Mouse (Mus musculus): ENCODE results near the gene Gm7358. TPM values are rescaled to one million over a fixed set of nuclear protein-coding genes. Genes with fewer than 3 reads are reported as not detected.
"Not testable (repeated sequence)": the region's sequence is repeated elsewhere in the genome, so short reads cannot be mapped to it uniquely, and the experiment has no call there.

Gm7358 gene
- not detected in 2 replicates for polyA plus RNA-seq (2012; ENCODE audit: insufficient read depth, insufficient read length, low replicate concordance, missing spikeins)

DNA sequence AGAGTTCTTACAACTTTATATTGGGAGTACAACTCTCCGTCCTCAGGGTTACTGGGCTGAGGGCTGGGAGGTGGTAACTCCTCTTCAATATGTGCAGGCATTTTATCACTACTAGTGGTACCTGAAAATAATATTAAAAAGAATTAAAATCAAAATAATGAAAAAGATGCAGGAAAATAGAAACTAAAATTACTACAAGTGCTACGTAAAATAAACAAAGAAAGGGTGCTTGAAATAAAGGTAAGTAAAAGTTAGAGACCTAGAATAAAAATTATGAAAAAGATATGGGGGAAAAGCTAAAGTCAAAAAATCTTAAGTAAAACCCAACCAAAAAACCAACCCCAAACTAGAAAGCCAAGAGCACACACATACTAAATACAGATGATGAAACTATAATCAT, at the start of gene Gm7358:
TSS of gene Gm7358 (minus strand) at position 101 of the 400 bp plus-strand sequence.
- 100% methylated on average over 1 of the region's 2 CpGs for WGBS
- not testable (repeated sequence) for H3K4me1 ChIP-seq (ENCODE audit: control insufficient read depth, insufficient read depth, low read length)

DNA sequence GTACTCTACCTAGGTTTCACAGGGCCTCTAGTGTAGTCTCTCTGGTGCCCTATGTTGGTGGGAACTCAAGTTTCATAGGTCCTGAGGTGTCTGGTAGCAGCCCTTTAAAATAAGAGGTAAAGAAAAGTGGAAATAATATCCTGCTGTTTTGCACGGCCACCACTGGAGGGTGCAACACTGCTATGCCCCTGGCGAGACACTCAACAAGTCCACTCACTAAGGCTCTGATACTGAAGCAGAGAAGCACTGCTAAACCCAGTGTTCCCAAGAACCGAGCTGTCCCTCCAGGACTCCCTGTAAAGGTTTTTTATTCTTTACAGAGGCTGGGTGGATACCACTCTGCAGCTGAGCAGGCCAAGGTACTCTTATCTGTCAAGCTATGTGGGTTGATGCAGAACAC, 43.7 kb upstream of the Gm7358 start:
- WGBS, result 35% methylated on average over 3 of the region's 3 CpGs
- not testable (repeated sequence) for H3K4me1 ChIP-seq (ENCODE audit: control insufficient read depth, insufficient read depth, low read length); H3K4me3 ChIP-seq (ENCODE audit: insufficient read depth, low read depth, low read length); H3K27ac ChIP-seq (ENCODE audit: insufficient read depth, low read depth, low read length)

More for the DNA sequence above, at the start of gene Gm7358:
- H3K4me3 ChIP-seq (ENCODE audit: insufficient read depth, low read depth, low read length); H3K27ac ChIP-seq (ENCODE audit: insufficient read depth, low read depth, low read length): not testable (repeated sequence)

DNA sequence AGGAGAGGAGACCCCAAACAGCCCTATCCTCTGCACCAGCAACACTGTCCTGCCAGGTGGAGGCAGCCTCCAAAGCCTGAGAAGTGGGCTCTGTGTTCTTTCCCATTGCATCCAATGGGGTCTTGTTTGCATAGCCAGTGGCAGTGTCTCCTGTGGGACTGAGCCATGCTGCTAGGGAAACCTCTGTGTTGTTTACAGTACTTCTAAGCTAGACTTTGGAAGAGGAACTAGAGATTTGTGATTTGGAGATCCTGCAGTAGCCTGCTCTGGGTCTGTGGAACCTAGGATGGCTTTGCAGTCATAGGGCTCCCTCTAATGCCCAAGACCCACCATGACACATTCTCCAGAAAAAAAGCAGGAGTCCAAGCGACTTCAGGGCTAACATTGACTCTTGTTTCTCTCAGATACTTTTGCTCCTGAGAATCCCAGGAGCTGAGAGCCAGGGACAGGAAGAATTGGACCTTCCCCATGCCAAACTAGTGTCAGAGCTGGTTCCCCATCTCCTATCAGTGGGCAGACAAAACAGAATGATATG, 42.2 kb upstream of the Gm7358 start:
- WGBS, result 38% methylated on average over 1 of the region's 1 CpGs
- H3K4me1 ChIP-seq (ENCODE audit: control insufficient read depth, insufficient read depth, low read length); H3K27ac ChIP-seq (ENCODE audit: insufficient read depth, low read depth, low read length); H3K4me3 ChIP-seq (ENCODE audit: insufficient read depth, low read depth, low read length): not testable (repeated sequence)

DNA sequence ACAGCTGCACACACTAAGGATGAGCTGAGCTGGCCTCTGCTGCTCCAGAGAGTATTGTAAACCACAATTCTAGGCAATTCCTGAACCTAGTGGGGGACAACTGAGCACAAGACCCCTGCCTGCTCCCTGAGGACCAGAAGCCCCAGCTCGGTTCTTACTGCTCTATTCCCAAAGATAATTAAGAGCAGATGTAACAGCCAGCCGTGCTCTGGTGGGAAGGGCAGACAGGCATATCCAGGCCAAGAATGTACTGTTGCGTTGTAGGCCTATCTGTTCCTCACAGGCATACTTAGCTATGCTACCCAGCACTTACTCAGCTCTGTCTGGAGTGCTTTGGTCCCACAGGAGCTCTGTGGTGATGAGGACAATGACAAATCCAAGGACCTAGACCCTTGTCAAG, 40.6 kb upstream of the Gm7358 start:
- not testable (repeated sequence) for H3K4me1 ChIP-seq (ENCODE audit: control insufficient read depth, insufficient read depth, low read length); H3K27ac ChIP-seq (ENCODE audit: insufficient read depth, low read depth, low read length); H3K4me3 ChIP-seq (ENCODE audit: insufficient read depth, low read depth, low read length)
- WGBS, result 70% methylated on average over 3 of the region's 3 CpGs

DNA sequence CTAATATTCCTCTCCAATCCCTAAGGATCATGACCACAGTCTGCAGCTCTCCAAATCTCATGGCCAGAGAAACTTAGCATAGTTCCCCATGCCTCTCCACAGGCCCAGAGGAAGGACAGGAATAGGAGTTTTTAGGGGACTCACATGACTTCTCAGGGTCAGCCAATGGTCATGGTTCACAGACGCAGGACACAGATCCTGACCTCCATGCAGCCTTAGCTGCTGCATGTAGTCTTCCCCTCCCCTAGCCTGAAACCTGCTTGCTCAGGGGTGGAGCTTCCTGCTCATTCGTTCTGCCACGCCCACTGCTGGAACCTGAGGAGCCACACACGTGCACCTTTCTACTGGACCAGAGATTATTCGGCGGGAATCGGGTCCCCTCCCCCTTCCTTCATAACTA, 34.8 kb upstream of the Gm7358 start:
- H3K4me1 ChIP-seq (ENCODE audit: control insufficient read depth, insufficient read depth, low read length); H3K27ac ChIP-seq (ENCODE audit: insufficient read depth, low read depth, low read length): not testable (repeated sequence)
- WGBS, result 60% methylated on average over 4 of the region's 7 CpGs

DNA sequence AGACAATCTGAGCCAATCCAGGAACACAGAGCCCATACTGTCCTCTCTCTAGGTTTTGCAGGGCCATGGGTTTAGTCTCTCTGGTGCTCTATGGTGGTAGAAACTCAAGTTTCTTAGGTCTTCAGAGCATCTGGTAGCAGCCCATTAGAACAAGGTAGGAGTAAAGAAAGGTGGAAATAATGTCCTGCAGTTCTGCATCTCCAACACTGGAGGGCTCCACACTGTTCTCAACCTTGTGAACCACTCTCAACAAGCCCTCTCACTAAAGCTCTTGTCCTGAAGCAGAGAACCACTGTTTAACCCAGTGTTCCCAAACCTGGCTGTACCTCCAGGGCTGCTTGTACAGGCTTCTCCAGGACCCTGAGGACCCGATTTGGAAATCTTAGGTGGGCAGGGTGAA, 27.3 kb upstream of the Gm7358 start:
- WGBS, result 11% methylated on average over 1 of the region's 1 CpGs
- H3K4me3 ChIP-seq (ENCODE audit: insufficient read depth, low read depth, low read length); H3K27ac ChIP-seq (ENCODE audit: insufficient read depth, low read depth, low read length); H3K4me1 ChIP-seq (ENCODE audit: control insufficient read depth, insufficient read depth, low read length): not testable (repeated sequence)

More for the DNA sequence above, 34.8 kb upstream of the Gm7358 start:
- H3K4me3 ChIP-seq (ENCODE audit: insufficient read depth, low read depth, low read length), result not testable (repeated sequence)

DNA sequence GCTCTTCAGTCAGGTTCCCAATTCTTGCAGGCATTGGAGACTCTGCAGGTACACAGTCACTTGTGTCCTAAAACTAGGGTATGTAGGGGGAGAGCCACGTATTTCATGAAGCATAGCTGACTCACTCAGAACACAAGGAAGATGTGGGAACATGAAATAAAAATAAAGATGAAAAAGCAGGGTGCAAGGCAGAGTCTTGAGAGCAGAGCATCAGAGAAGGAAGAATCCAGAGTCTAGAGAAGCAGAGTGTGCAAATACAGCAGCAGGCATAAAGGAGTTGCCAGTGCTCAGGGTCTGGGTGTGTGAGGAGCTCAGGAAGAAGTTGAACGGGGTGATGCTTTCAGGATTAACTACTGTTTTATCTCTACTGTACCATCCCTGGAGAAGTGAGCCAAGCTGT, 17.5 kb downstream of the Gm7358 start:
- H3K27ac ChIP-seq (ENCODE audit: insufficient read depth, low read depth, low read length); H3K4me1 ChIP-seq (ENCODE audit: control insufficient read depth, insufficient read depth, low read length); H3K4me3 ChIP-seq (ENCODE audit: insufficient read depth, low read depth, low read length): not testable (repeated sequence)
- WGBS, result 33% methylated on average over 1 of the region's 2 CpGs

DNA sequence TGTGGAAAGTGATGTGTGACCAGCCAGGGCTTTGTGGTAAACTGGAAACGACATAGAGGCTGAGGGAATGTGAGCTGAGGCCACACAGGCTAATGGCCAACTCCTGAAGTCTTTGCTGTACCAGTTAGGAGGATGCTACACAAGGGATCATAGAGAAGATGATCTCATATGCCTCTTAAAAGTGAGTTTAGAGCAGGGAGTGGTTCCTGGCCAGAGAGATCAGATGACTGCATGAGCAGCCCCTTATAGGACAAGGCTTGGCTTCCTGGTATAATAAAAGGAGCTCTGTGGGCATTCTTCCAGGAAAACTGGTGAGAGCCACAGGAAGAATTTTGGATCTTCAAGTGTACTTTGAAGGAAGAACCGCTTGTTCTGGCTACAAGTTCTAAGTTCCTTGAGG, 22.3 kb downstream of the Gm7358 start:
- not testable (repeated sequence) for H3K4me3 ChIP-seq (ENCODE audit: insufficient read depth, low read depth, low read length); H3K4me1 ChIP-seq (ENCODE audit: control insufficient read depth, insufficient read depth, low read length); H3K27ac ChIP-seq (ENCODE audit: insufficient read depth, low read depth, low read length)
- WGBS, result 60% methylated on average over 1 of the region's 2 CpGs

DNA sequence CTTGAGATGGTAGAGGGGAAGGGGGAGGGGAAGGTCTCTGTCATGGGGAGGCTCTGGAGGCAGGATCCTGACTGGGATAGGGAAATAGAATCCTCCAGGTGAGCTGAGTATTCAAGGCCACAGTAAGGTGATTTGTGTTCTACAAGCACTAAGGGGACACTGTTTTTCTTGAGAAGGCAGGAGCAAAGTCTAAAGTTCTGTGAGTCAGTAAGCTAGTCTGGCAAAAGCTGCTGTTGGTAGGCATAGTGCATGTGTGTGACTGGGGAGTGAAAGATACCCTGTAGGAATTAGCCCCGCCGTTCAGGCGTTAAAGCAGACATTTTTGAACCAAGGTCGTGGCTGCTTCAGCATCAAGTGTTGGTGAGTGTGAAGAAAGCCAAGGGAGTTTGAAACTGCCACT, 23.2 kb downstream of the Gm7358 start:
- not testable (repeated sequence) for H3K27ac ChIP-seq (ENCODE audit: insufficient read depth, low read depth, low read length); H3K4me3 ChIP-seq (ENCODE audit: insufficient read depth, low read depth, low read length); H3K4me1 ChIP-seq (ENCODE audit: control insufficient read depth, insufficient read depth, low read length)
- 66% methylated on average over 4 of the region's 4 CpGs for WGBS

Other genes with a start within 250 kb of the Gm7358 start
- gene Gm7168, start 111.2 kb downstream of the Gm7358 start, polyA plus RNA-seq (2012; ENCODE audit: insufficient read depth, insufficient read length, low replicate concordance, missing spikeins), result not detected in 2 replicates
- gene Gm7356, start 55.8 kb downstream of the Gm7358 start, polyA plus RNA-seq (2012; ENCODE audit: insufficient read depth, insufficient read length, low replicate concordance, missing spikeins), result not detected in 2 replicates
- not detected in 2 replicates for gene Dact2, start 144.8 kb upstream of the Gm7358 start, polyA plus RNA-seq (2012; ENCODE audit: insufficient read depth, insufficient read length, low replicate concordance, missing spikeins)
- not detected in 2 replicates for gene Smoc2, start 220.0 kb upstream of the Gm7358 start, polyA plus RNA-seq (2012; ENCODE audit: insufficient read depth, insufficient read length, low replicate concordance, missing spikeins)

Measured in olfactory bulb, adult 2 months (tissue).